13 mouse cellular contexts compared by ENCODE assay signal in the genomic region with DNA sequence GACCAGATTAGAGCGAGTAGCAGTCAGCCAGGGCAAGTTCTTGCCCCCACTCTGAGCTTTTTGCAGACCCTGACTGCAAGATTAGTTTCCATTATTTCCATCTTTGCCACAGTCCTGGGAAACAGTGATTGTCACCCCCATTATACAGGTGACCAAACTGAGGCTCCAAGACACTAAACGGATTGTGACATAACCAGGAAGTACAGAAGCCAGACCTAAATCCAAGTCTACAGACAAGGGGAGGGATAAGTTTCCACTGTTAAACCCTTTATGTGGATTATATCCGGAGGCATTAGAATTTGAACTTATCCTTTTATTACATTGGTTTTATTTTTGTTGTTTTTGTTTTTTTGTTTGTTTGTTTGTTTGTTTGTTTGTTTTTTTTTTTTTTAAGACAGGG. TPM values are rescaled to one million over a fixed set of nuclear protein-coding genes. Genes with fewer than 3 reads are reported as not detected.
A peak's percentile ranks its signal among the peaks of the same experiment; 100 is the strongest.
DNase-seq lines count a peak whose midpoint lies in the region; ATAC-seq lines count a peak whose summit lies in the region.
"Had no signal": no experiment of that assay in that cellular context is flagged by ENCODE, and none has a peak within 500 bp of the region (broad histone marks: within the 10 kb centered on the region; RNA-seq: fewer than 3 reads in every experiment).

No protein-coding gene starts in this region.

- H3K27me3 ChIP-seq in heart, embryonic 14.5 days (ENCODE audit: control insufficient read depth, insufficient read depth, low read length) = no peaks in the 10 kb centered on the region
- no peaks in the 10 kb centered on the region for H3K27me3 ChIP-seq in megakaryocyte, embryonic 14.5 days (replicated peaks)
- no peaks in the 10 kb centered on the region for H3K27me3 ChIP-seq in embryonic facial prominence, embryonic 15.5 days
- no peaks in the 10 kb centered on the region; the same call in 1 of the 2 replicates for H3K27me3 ChIP-seq in hindbrain, embryonic 16.5 days (replicated peaks; ENCODE audit: control insufficient read depth, insufficient read depth, low read length)
- H3K27me3 ChIP-seq: embryonic facial prominence, embryonic 13.5 days had no signal

- H3K9me3 ChIP-seq in heart, embryonic 14.5 days (ENCODE audit: control insufficient read depth, low read length) = 0 out of 2 replicates have a peak, but pooled peaks cover 3% of the 10 kb centered on the region
- no peaks in the 10 kb centered on the region for H3K9me3 ChIP-seq in megakaryocyte, embryonic 14.5 days
- H3K9me3 ChIP-seq in embryonic facial prominence, embryonic 15.5 days (replicated peaks) = no peaks in the 10 kb centered on the region
- H3K9me3 ChIP-seq in hindbrain, embryonic 16.5 days (ENCODE audit: control insufficient read depth, low read length) = no peaks in the 10 kb centered on the region
- H3K9me3 ChIP-seq: embryonic facial prominence, embryonic 13.5 days; forebrain, embryonic 12.5 days had no signal

- no peak overlapping the region for H3K4me3 ChIP-seq in heart, embryonic 14.5 days (ENCODE audit: control insufficient read depth in 1 of 2, insufficient read depth in 1 of 2, low read depth in 1 of 2, low read length in 2 of 2)
- peak overlapping the region; percentile 91 for H3K4me3 ChIP-seq in megakaryocyte, embryonic 14.5 days (replicated peaks)
- H3K4me3 ChIP-seq in embryonic facial prominence, embryonic 15.5 days (replicated peaks) = no peak overlapping the region
- H3K4me3 ChIP-seq in hindbrain, embryonic 16.5 days (ENCODE audit: low read length) = no peak overlapping the region
- H3K4me3 ChIP-seq: forebrain, embryonic 12.5 days had no signal

- no peak overlapping the region for H3K9ac ChIP-seq in heart, embryonic 14.5 days (ENCODE audit: low read length)
- no peak overlapping the region for H3K9ac ChIP-seq in embryonic facial prominence, embryonic 15.5 days
- no peak overlapping the region for H3K9ac ChIP-seq in hindbrain, embryonic 16.5 days (ENCODE audit: low read depth, low read length)
- H3K9ac ChIP-seq: forebrain, embryonic 12.5 days had no signal

- intact Hi-C loops in heart, postnatal 36 days (cut with DNase I) = no loop called here

- peaks cover 24 to 25% of the 10 kb centered on the region in 2 experiments for H3K4me1 ChIP-seq in heart, embryonic 14.5 days (ENCODE audit: control insufficient read depth in 2 of 2, insufficient read depth in 2 of 2, low read length in 2 of 2)
- H3K4me1 ChIP-seq in megakaryocyte, embryonic 14.5 days = peaks cover 69% of the 10 kb centered on the region
- H3K4me1 ChIP-seq in embryonic facial prominence, embryonic 15.5 days = peaks cover 36% of the 10 kb centered on the region
- H3K4me1 ChIP-seq in hindbrain, embryonic 16.5 days (ENCODE audit: control insufficient read depth, insufficient read depth, low read depth, low read length) = peaks cover 5% of the 10 kb centered on the region

- no peak for ATAC-seq in heart, embryonic 14.5 days (ENCODE audit: insufficient number of reproducible peaks, insufficient read depth, low FRiP score, low read depth)
- no peak for ATAC-seq in megakaryocyte, adult 5-6 weeks (ENCODE audit: poor library complexity, severe bottlenecking)
- ATAC-seq in embryonic facial prominence, embryonic 15.5 days (ENCODE audit: insufficient number of reproducible peaks, low FRiP score, low TSS enrichment, low read depth) = no peak
- ATAC-seq in hindbrain, embryonic 16.5 days = no peak

- H3K36me3 ChIP-seq in heart, embryonic 14.5 days (ENCODE audit: control insufficient read depth, insufficient read depth, low read length) = no peaks in the 10 kb centered on the region
- no peaks in the 10 kb centered on the region for H3K36me3 ChIP-seq in megakaryocyte, embryonic 14.5 days (replicated peaks; ENCODE audit: low read length)
- no peaks in the 10 kb centered on the region for H3K36me3 ChIP-seq in embryonic facial prominence, embryonic 15.5 days
- H3K36me3 ChIP-seq in hindbrain, embryonic 16.5 days (ENCODE audit: control insufficient read depth, insufficient read depth, low read length) = no peaks in the 10 kb centered on the region
- H3K36me3 ChIP-seq: embryonic facial prominence, embryonic 13.5 days; forebrain, embryonic 12.5 days had no signal

- WGBS in heart, embryonic 14.5 days = 90% methylated on average over 3 of the region's 3 CpGs
- WGBS in embryonic facial prominence, embryonic 15.5 days = 89% methylated on average over 3 of the region's 3 CpGs
- WGBS in hindbrain, embryonic 16.5 days = 87% methylated on average over 3 of the region's 3 CpGs

- H3K27ac ChIP-seq in heart, embryonic 14.5 days (replicated peaks in 1 of 2; ENCODE audit: control insufficient read depth in 1 of 2, insufficient read depth in 1 of 2, low read depth in 2 of 2, low read length in 2 of 2) = peak overlapping the region; percentile 83 to 91; a peak in 2 of 4 replicates
- peak overlapping the region; percentile 85 for H3K27ac ChIP-seq in embryonic facial prominence, embryonic 15.5 days (replicated peaks)
- no peak overlapping the region for H3K27ac ChIP-seq in hindbrain, embryonic 16.5 days (ENCODE audit: low read depth, low read length)
- H3K27ac ChIP-seq: forebrain, embryonic 12.5 days had no signal

- H3K4me2 ChIP-seq in heart, embryonic 14.5 days (ENCODE audit: low read length) = no peak overlapping the region
- H3K4me2 ChIP-seq in embryonic facial prominence, embryonic 15.5 days (replicated peaks) = no peak overlapping the region
- no peak overlapping the region for H3K4me2 ChIP-seq in hindbrain, embryonic 16.5 days (ENCODE audit: low read length)
- H3K4me2 ChIP-seq: forebrain, embryonic 12.5 days; midbrain, embryonic 11.5 days had no signal

- no peak for DNase-seq in heart, postnatal 36 days
- DNase-seq in MN1 (ENCODE audit: low spot score) = no peak
- DNase-seq: cerebellum, adult 18-20 months; layer of hippocampus, postnatal 36 days; right cerebral cortex, adult 18-20 months had no signal

RNA-seq across cellular contexts. Expression of a gene that starts 23.8 kb away (rescaled TPM):
- 8.2 and 9.0 TPM in 2 replicates for polyA plus RNA-seq in heart, embryonic 14.5 days (2014; fragmentation: Nextera tagmentation; extraction: Ambion mirVana)
- total RNA-seq in heart, postnatal 36 days (2021) = 10 to 100 TPM; 24.3 to 27.2 TPM
- 696 and 878 TPM in 2 replicates for polyA plus RNA-seq in megakaryocyte, embryonic 14.5 days (2012; ENCODE audit: insufficient read depth, low replicate concordance)
- 20.2 and 24.2 TPM in 2 replicates for total RNA-seq in megakaryocyte, adult 5-6 weeks (2015)
- total RNA-seq in megakaryocyte, adult 5-6 weeks (2017) = 52.8 and 56.8 TPM in 2 replicates
- 10.7 and 11.0 TPM in 2 replicates for polyA plus RNA-seq in embryonic facial prominence, embryonic 15.5 days (2015; fragmentation: Nextera tagmentation; extraction: Ambion mirVana)
- polyA plus RNA-seq in hindbrain, embryonic 16.5 days (2015; fragmentation: Nextera tagmentation; extraction: Ambion mirVana) = 30.8 and 31.6 TPM in 2 replicates

RNA-seq across cellular contexts. Expression of a gene that starts 42.5 kb away (rescaled TPM):
- polyA plus RNA-seq in heart, embryonic 14.5 days (2014; fragmentation: Nextera tagmentation; extraction: Ambion mirVana) = 126 and 129 TPM in 2 replicates
- total RNA-seq in heart, postnatal 36 days (2021) = 10 to 100 TPM; 67.6 to 71.0 TPM
- 29.1 and 128 TPM in 2 replicates for polyA plus RNA-seq in megakaryocyte, embryonic 14.5 days (2012; ENCODE audit: insufficient read depth, low replicate concordance)
- 41.2 and 48.0 TPM in 2 replicates for total RNA-seq in megakaryocyte, adult 5-6 weeks (2015)
- 69.0 and 71.2 TPM in 2 replicates for total RNA-seq in megakaryocyte, adult 5-6 weeks (2017)
- polyA plus RNA-seq in embryonic facial prominence, embryonic 15.5 days (2015; fragmentation: Nextera tagmentation; extraction: Ambion mirVana) = 196 and 203 TPM in 2 replicates
- 86.5 and 88.6 TPM in 2 replicates for polyA plus RNA-seq in hindbrain, embryonic 16.5 days (2015; fragmentation: Nextera tagmentation; extraction: Ambion mirVana)

Comparison
In these comparisons a context has a peak if more than half of its experiments do, and no peak if none do; other contexts are left out.
1. RNA of a gene that starts 23.8 kb away (polyA plus RNA-seq): 696 to 878 TPM in megakaryocyte, embryonic 14.5 days; 30.8 to 31.6 TPM in hindbrain, embryonic 16.5 days, 10.7 to 11.0 TPM in embryonic facial prominence, embryonic 15.5 days and 8.2 to 9.0 TPM in heart, embryonic 14.5 days; every median in the first group is over 10 times any median in the second.